Mouse (Mus musculus) embryonic facial prominence, embryonic 10.5 days (tissue): ENCODE results near the gene Tmem35b. TPM values are rescaled to one million over a fixed set of nuclear protein-coding genes. Genes with fewer than 3 reads are reported as not detected.

Source experiments
- polyA plus RNA-seq: library from polyadenylated mRNA; unstranded; fragments of >200 nt; fragmentation: Nextera tagmentation; extraction: Ambion mirVana; gene quantifications from 2 replicates; pipeline ENCODE4 v1.2.1, GENCODE M21; 2016

Tmem35b gene
- polyA plus RNA-seq, 1 experiment from 2014 or later, result 11.9 TPM

Other genes with a start within 250 kb of the Tmem35b start
- 28.0 and 29.0 TPM in 2 replicates for gene Zmym4, start 155.6 kb upstream of the Tmem35b start, polyA plus RNA-seq
- 111 and 120 TPM in 2 replicates for gene Sfpq, start 102.4 kb upstream of the Tmem35b start, polyA plus RNA-seq
- 35.9 and 37.1 TPM in 2 replicates for gene Zmym1, start 62.5 kb upstream of the Tmem35b start, polyA plus RNA-seq
- gene Zmym6, start 46.3 kb upstream of the Tmem35b start, polyA plus RNA-seq, result 24.0 and 25.5 TPM in 2 replicates
- 0.83 and 0.98 TPM in 2 replicates for gene Dlgap3, start 45.5 kb downstream of the Tmem35b start, polyA plus RNA-seq
- gene Smim12, start 120.1 kb downstream of the Tmem35b start, polyA plus RNA-seq, result 73.7 and 80.0 TPM in 2 replicates
- gene Gja4, start 190.3 kb downstream of the Tmem35b start, polyA plus RNA-seq, result 10.8 and 12.5 TPM in 2 replicates
- 8.0 and 8.2 TPM in 2 replicates for gene Gjb3, start 207.2 kb downstream of the Tmem35b start, polyA plus RNA-seq
- not detected in 2 replicates for gene Gjb4, start 230.4 kb downstream of the Tmem35b start, polyA plus RNA-seq
- 1.2 and 1.7 TPM in 2 replicates for gene Gjb5, start 234.5 kb downstream of the Tmem35b start, polyA plus RNA-seq